Mouse (Mus musculus) C2C12 (cell line): Measurements from ENCODE around the gene Enox1.

ENCODE experiments used
- CEBPB ChIP-seq: IDR thresholded peaks from one replicate; pipeline ENCODE4 v1.6.1; 2011; ENCODE audit warnings: low read depth, mild to moderate bottlenecking, control low read depth, moderate library complexity
- CTCF ChIP-seq: IDR thresholded peaks from one replicate; pipeline ENCODE4 v1.5.1; 2011; ENCODE audit not compliant: control insufficient read depth, insufficient read depth, insufficient read length
- MYOD1 ChIP-seq: IDR thresholded peaks from one replicate; pipeline ENCODE4 v1.6.1; 2011; ENCODE audit warnings: low read depth; ENCODE audit not compliant: control insufficient read depth, insufficient read length

GRCm38 (mm10) chr14:77638616-77639015, 482.1 kb downstream of the Enox1 start:
- TF ChIP-seq CEBPB (no peak), CTCF (no peak), MYOD1 (no peak)
